Mouse (Mus musculus): ENCODE measurements around the gene Xpo5. TPM values are rescaled to one million over a fixed set of nuclear protein-coding genes. Genes with fewer than 3 reads are reported as not detected.

Xpo5 gene
- total and polyA plus RNA-seq, 2 experiments from 2014 or later: 23.2 to 61.5 TPM

GRCm38 (mm10) chr17:46243624-46244023, 41.0 kb downstream of the Xpo5 start:
- no peaks in the 10 kb centered on the region for H3K27me3 ChIP-seq (ENCODE audit: insufficient read depth, low read length)
- TF ChIP-seq CTCF (IDR thresholded peaks at IDR 0.05; ENCODE audit: low read depth): no peak
- H3K36me3 ChIP-seq (ENCODE audit: insufficient read depth): peaks cover 75% of the 10 kb centered on the region
- peaks cover 8% of the 10 kb centered on the region for H3K4me1 ChIP-seq (ENCODE audit: insufficient read depth)
- H3K9ac ChIP-seq: no peak overlapping the region
- ATAC-seq (no peak), DNase-seq (no peak)
- no peaks in the 10 kb centered on the region for H3K9me3 ChIP-seq (ENCODE audit: low read length)
- no peak overlapping the region for H3K4me2 ChIP-seq (ENCODE audit: low read depth)
- no peak overlapping the region for H3K4me3 ChIP-seq (ENCODE audit: low read depth, low read length)
- no peak overlapping the region for H3K27ac ChIP-seq (ENCODE audit: low read depth, low read length)
- 35% methylated on average over 2 of the region's 2 CpGs for WGBS

- peaks cover 15% of the 10 kb centered on the region for H3K4me1 ChIP-seq (ENCODE audit: insufficient read depth)
- no peak overlapping the region for H3K4me2 ChIP-seq (ENCODE audit: low read depth)
- no peak overlapping the region for H3K9ac ChIP-seq
- peaks cover 66% of the 10 kb centered on the region for H3K36me3 ChIP-seq (ENCODE audit: insufficient read depth)
- no peaks in the 10 kb centered on the region for H3K9me3 ChIP-seq (ENCODE audit: low read length)
- no peak overlapping the region for H3K4me3 ChIP-seq (ENCODE audit: low read depth, low read length)
- ATAC-seq: no peak
- no peak for DNase-seq
- H3K27me3 ChIP-seq (ENCODE audit: insufficient read depth, low read length): no peaks in the 10 kb centered on the region
- no peak overlapping the region for H3K27ac ChIP-seq (ENCODE audit: low read depth, low read length)
- no peak for TF ChIP-seq CTCF (IDR thresholded peaks at IDR 0.05; ENCODE audit: low read depth)
- WGBS: 80% methylated on average over 10 of the region's 10 CpGs
Measured at GRCm38 (mm10) chr17:46244579-46244978, 42.0 kb downstream of the Xpo5 start.

- Histone ChIP-seq H3K4me3 (ENCODE audit: low read depth, low read length) (peak within 1 kb of the TSS; percentile 99), H3K27me3 (ENCODE audit: insufficient read depth, low read length) (no peaks in the 10 kb centered on the region), H3K27ac (ENCODE audit: low read depth, low read length) (peak within 1 kb of the TSS; percentile 85), H3K36me3 (ENCODE audit: insufficient read depth) (peaks cover 59% of the 10 kb centered on the region), H3K4me2 (ENCODE audit: low read depth) (peak within 1 kb of the TSS; percentile 90), H3K9ac (peak within 1 kb of the TSS; percentile 97), H3K4me1 (ENCODE audit: insufficient read depth) (peaks cover 15% of the 10 kb centered on the region), H3K9me3 (ENCODE audit: low read length) (no peaks in the 10 kb centered on the region)
- WGBS: 2% methylated on average over 53 of the region's 53 CpGs
- DNase-seq: peak; percentile 96
- peak; percentile 97 for ATAC-seq
- TF ChIP-seq CTCF (IDR thresholded peaks at IDR 0.05; ENCODE audit: low read depth): no peak
Measured at GRCm38 (mm10) chr17:46247512-46248188, 45.1 kb downstream of the Xpo5 start, which contains the start of the genes Polr1c and Yipf3. Polr1c (minus strand) TSS chr17:46248054. Yipf3 (plus strand) TSS chr17:46248080.

GRCm38 (mm10) chr17:46248189-46248522, 45.6 kb downstream of the Xpo5 start:
- Histone ChIP-seq H3K36me3 (ENCODE audit: insufficient read depth) (peaks cover 55% of the 10 kb centered on the region), H3K27ac (ENCODE audit: low read depth, low read length) (peak overlapping the region; percentile 85), H3K4me2 (ENCODE audit: low read depth) (peak overlapping the region; percentile 90), H3K9ac (peak overlapping the region; percentile 97), H3K4me3 (ENCODE audit: low read depth, low read length) (peak overlapping the region; percentile 99), H3K9me3 (ENCODE audit: low read length) (no peaks in the 10 kb centered on the region), H3K4me1 (ENCODE audit: insufficient read depth) (peaks cover 16% of the 10 kb centered on the region), H3K27me3 (ENCODE audit: insufficient read depth, low read length) (no peaks in the 10 kb centered on the region)
- WGBS: under 1% methylated on average over 37 of the region's 37 CpGs
- DNase-seq (no peak), ATAC-seq (peak; percentile 43)
- no peak for TF ChIP-seq CTCF (IDR thresholded peaks at IDR 0.05; ENCODE audit: low read depth)

GRCm38 (mm10) chr17:46251174-46251573, 48.6 kb downstream of the Xpo5 start:
- Histone ChIP-seq H3K4me1 (ENCODE audit: insufficient read depth) (peaks cover 29% of the 10 kb centered on the region), H3K27ac (ENCODE audit: low read depth, low read length) (no peak overlapping the region), H3K9me3 (ENCODE audit: low read length) (no peaks in the 10 kb centered on the region), H3K9ac (no peak overlapping the region), H3K4me3 (ENCODE audit: low read depth, low read length) (no peak overlapping the region), H3K36me3 (ENCODE audit: insufficient read depth) (peaks cover 27% of the 10 kb centered on the region), H3K27me3 (ENCODE audit: insufficient read depth, low read length) (no peaks in the 10 kb centered on the region), H3K4me2 (ENCODE audit: low read depth) (no peak overlapping the region)
- no peak for DNase-seq
- peak; percentile 19; the same call in 1 of the 2 replicates for TF ChIP-seq CTCF (IDR thresholded peaks at IDR 0.05; ENCODE audit: low read depth)
- 86% methylated on average over 7 of the region's 7 CpGs for WGBS
- ATAC-seq: no peak

GRCm38 (mm10) chr17:46252571-46253451, 50.2 kb downstream of the Xpo5 start:
- Histone ChIP-seq H3K36me3 (ENCODE audit: insufficient read depth) (peaks cover 29% of the 10 kb centered on the region), H3K4me3 (ENCODE audit: low read depth, low read length) (peak overlapping the region; percentile 74; the same call in 1 of the 2 replicates), H3K9me3 (ENCODE audit: low read length) (no peaks in the 10 kb centered on the region), H3K4me2 (ENCODE audit: low read depth) (peak overlapping the region; percentile 89), H3K27ac (ENCODE audit: low read depth, low read length) (no peak overlapping the region), H3K27me3 (ENCODE audit: insufficient read depth, low read length) (no peaks in the 10 kb centered on the region), H3K9ac (peak overlapping the region; percentile 89; the same call in 1 of the 2 replicates), H3K4me1 (ENCODE audit: insufficient read depth) (peaks cover 22% of the 10 kb centered on the region)
- DNase-seq (peak; percentile 72), ATAC-seq (no peak; the same call in 1 of the 2 replicates)
- peak; percentile 55 for TF ChIP-seq CTCF (IDR thresholded peaks at IDR 0.05; ENCODE audit: low read depth)
- WGBS: 57% methylated on average over 14 of the region's 14 CpGs

Measured in forebrain, postnatal 0 days (tissue).